Mouse (Mus musculus): ENCODE measurements at regions not wholly inside any gene's neighbourhood (a gene's known extent, or its start where the extent isn't known, plus 50 kb on each side); places are given as distances from the start of the nearest gene placed in this dataset.

GRCm38 (mm10) chr8:91865361-91865760 lies 63.5 kb upstream of the Irx3 start:
- Histone ChIP-seq H3K27ac (no peak overlapping the region), H3K4me1 (replicated peaks; ENCODE audit: control insufficient read depth in 2 of 2, insufficient read depth in 2 of 2, low read length in 1 of 2) (peaks cover 0 to 2% of the 10 kb centered on the region in 2 experiments; a peak in 1 of 4 replicates), H3K4me2 (ENCODE audit: low read depth) (no peak overlapping the region), H3K27me3 (ENCODE audit: control insufficient read depth, insufficient read depth, low read length) (peaks cover 10% of the 10 kb centered on the region), H3K9me3 (ENCODE audit: control insufficient read depth, low read length) (no peaks in the 10 kb centered on the region), H3K9ac (replicated peaks) (no peak overlapping the region), H3K36me3 (replicated peaks; ENCODE audit: control insufficient read depth, insufficient read depth, low read depth) (no peaks in the 10 kb centered on the region), H3K4me3 (ENCODE audit: insufficient read depth in 1 of 2, low read depth in 2 of 2, low read length in 2 of 2) (no peak overlapping the region)
- WGBS (ENCODE audit: insufficient replicate concordance), result 19% methylated on average over 10 of the region's 10 CpGs
- TF ChIP-seq CTCF (IDR thresholded peaks at IDR 0.05; ENCODE audit: low read depth), result no peak
- no peak for TF ChIP-seq EP300 (IDR thresholded peaks at IDR 0.05; ENCODE audit: low read depth)
- no peak for ATAC-seq (ENCODE audit: insufficient read depth)
- DNase-seq (ENCODE audit: low read depth in 3 of 3, low spot score in 3 of 3), result no peak

- ATAC-seq (ENCODE audit: insufficient read depth) (no peak), DNase-seq (ENCODE audit: low read depth in 3 of 3, low spot score in 3 of 3) (no peak)
- H3K9me3 ChIP-seq (ENCODE audit: control insufficient read depth, low read length), result no peaks in the 10 kb centered on the region
- no peak overlapping the region for H3K9ac ChIP-seq (replicated peaks)
- no peak overlapping the region for H3K4me2 ChIP-seq (ENCODE audit: low read depth)
- peaks cover 0 to 2% of the 10 kb centered on the region in 2 experiments; a peak in 1 of 4 replicates for H3K4me1 ChIP-seq (replicated peaks; ENCODE audit: control insufficient read depth in 2 of 2, insufficient read depth in 2 of 2, low read length in 1 of 2)
- H3K27ac ChIP-seq, result no peak overlapping the region
- no peak overlapping the region for H3K4me3 ChIP-seq (ENCODE audit: insufficient read depth in 1 of 2, low read depth in 2 of 2, low read length in 2 of 2)
- TF ChIP-seq EP300 (IDR thresholded peaks at IDR 0.05; ENCODE audit: low read depth), result no peak
- TF ChIP-seq CTCF (IDR thresholded peaks at IDR 0.05; ENCODE audit: low read depth), result no peak
- WGBS (ENCODE audit: insufficient replicate concordance), result 25% methylated on average over 4 of the region's 4 CpGs
- H3K36me3 ChIP-seq (replicated peaks; ENCODE audit: control insufficient read depth, insufficient read depth, low read depth), result no peaks in the 10 kb centered on the region
- peaks cover 10% of the 10 kb centered on the region for H3K27me3 ChIP-seq (ENCODE audit: control insufficient read depth, insufficient read depth, low read length)
Observed at GRCm38 (mm10) chr8:91863505-91863904, 61.6 kb upstream of the Irx3 start.

- Histone ChIP-seq H3K4me1 (replicated peaks; ENCODE audit: control insufficient read depth in 2 of 2, insufficient read depth in 2 of 2, low read length in 1 of 2) (0 out of 4 replicates have a peak, but pooled peaks cover 0 to 3% of the 10 kb centered on the region in 2 experiments), H3K36me3 (replicated peaks; ENCODE audit: control insufficient read depth, insufficient read depth, low read depth) (no peaks in the 10 kb centered on the region), H3K9ac (replicated peaks) (no peak overlapping the region), H3K9me3 (ENCODE audit: control insufficient read depth, low read length) (no peaks in the 10 kb centered on the region), H3K4me2 (ENCODE audit: low read depth) (no peak overlapping the region), H3K27me3 (ENCODE audit: control insufficient read depth, insufficient read depth, low read length) (no peaks in the 10 kb centered on the region), H3K4me3 (ENCODE audit: insufficient read depth in 1 of 2, low read depth in 2 of 2, low read length in 2 of 2) (no peak overlapping the region), H3K27ac (no peak overlapping the region)
- 70% methylated on average over 14 of the region's 14 CpGs for WGBS (ENCODE audit: insufficient replicate concordance)
- ATAC-seq (ENCODE audit: insufficient read depth) (no peak), DNase-seq (ENCODE audit: low read depth in 3 of 3, low spot score in 3 of 3) (no peak)
- TF ChIP-seq CTCF (IDR thresholded peaks at IDR 0.05; ENCODE audit: low read depth) (no peak), EP300 (IDR thresholded peaks at IDR 0.05; ENCODE audit: low read depth) (no peak)
Observed at GRCm38 (mm10) chr8:91855881-91856280, 54.0 kb upstream of the Irx3 start.

- 57% methylated on average over 4 of the region's 4 CpGs for WGBS (ENCODE audit: insufficient replicate concordance)
- Histone ChIP-seq H3K4me1 (replicated peaks; ENCODE audit: control insufficient read depth in 2 of 2, insufficient read depth in 2 of 2, low read length in 1 of 2) (0 out of 4 replicates have a peak, but pooled peaks cover 0 to 3% of the 10 kb centered on the region in 2 experiments), H3K9me3 (ENCODE audit: control insufficient read depth, low read length) (no peaks in the 10 kb centered on the region), H3K36me3 (replicated peaks; ENCODE audit: control insufficient read depth, insufficient read depth, low read depth) (no peaks in the 10 kb centered on the region), H3K4me2 (ENCODE audit: low read depth) (no peak overlapping the region), H3K4me3 (ENCODE audit: insufficient read depth in 1 of 2, low read depth in 2 of 2, low read length in 2 of 2) (no peak overlapping the region), H3K27me3 (ENCODE audit: control insufficient read depth, insufficient read depth, low read length) (no peaks in the 10 kb centered on the region), H3K9ac (replicated peaks) (no peak overlapping the region), H3K27ac (no peak overlapping the region)
- DNase-seq (ENCODE audit: low read depth in 3 of 3, low spot score in 3 of 3) (no peak), ATAC-seq (ENCODE audit: insufficient read depth) (no peak)
- TF ChIP-seq EP300 (IDR thresholded peaks at IDR 0.05; ENCODE audit: low read depth) (no peak), CTCF (IDR thresholded peaks at IDR 0.05; ENCODE audit: low read depth) (no peak)
Observed at GRCm38 (mm10) chr8:91854369-91854768, 52.5 kb upstream of the Irx3 start.

GRCm38 (mm10) chr8:91853803-91854202 lies 51.9 kb upstream of the Irx3 start:
- H3K9me3 ChIP-seq (ENCODE audit: control insufficient read depth, low read length), result no peaks in the 10 kb centered on the region
- H3K9ac ChIP-seq (replicated peaks), result no peak overlapping the region
- DNase-seq (ENCODE audit: low read depth in 3 of 3, low spot score in 3 of 3), result no peak
- no peaks in the 10 kb centered on the region for H3K27me3 ChIP-seq (ENCODE audit: control insufficient read depth, insufficient read depth, low read length)
- TF ChIP-seq CTCF (IDR thresholded peaks at IDR 0.05; ENCODE audit: low read depth) (no peak), EP300 (IDR thresholded peaks at IDR 0.05; ENCODE audit: low read depth) (no peak)
- no peak overlapping the region for H3K4me3 ChIP-seq (ENCODE audit: insufficient read depth in 1 of 2, low read depth in 2 of 2, low read length in 2 of 2)
- H3K36me3 ChIP-seq (replicated peaks; ENCODE audit: control insufficient read depth, insufficient read depth, low read depth), result no peaks in the 10 kb centered on the region
- H3K4me2 ChIP-seq (ENCODE audit: low read depth), result no peak overlapping the region
- ATAC-seq (ENCODE audit: insufficient read depth), result no peak
- 0 out of 4 replicates have a peak, but pooled peaks cover 0 to 3% of the 10 kb centered on the region in 2 experiments for H3K4me1 ChIP-seq (replicated peaks; ENCODE audit: control insufficient read depth in 2 of 2, insufficient read depth in 2 of 2, low read length in 1 of 2)
- 47% methylated on average over 2 of the region's 2 CpGs for WGBS (ENCODE audit: insufficient replicate concordance)
- no peak overlapping the region for H3K27ac ChIP-seq
